In the genomic region with DNA sequence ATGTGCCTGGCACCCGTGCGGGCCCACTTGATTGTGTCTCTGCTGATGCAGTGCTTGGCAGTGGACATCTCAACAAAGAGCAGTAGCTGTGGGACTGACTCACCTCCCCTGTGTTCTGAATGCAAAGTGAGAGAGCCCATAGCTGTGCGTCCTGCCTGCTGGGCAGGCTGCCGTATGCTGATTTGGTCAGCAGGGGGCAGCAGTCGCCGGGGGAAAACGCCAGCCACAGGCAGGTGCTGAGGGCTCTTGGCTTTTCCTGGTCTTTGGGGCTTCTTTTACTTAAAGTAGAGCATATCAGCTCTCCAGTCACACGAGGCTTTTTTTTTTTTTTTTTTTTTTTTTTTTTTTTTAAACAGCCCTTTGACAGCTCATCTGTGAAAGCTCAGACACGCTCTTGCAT, we compare ENCODE assay signal across 9 mouse cellular contexts. TPM values are rescaled to one million over a fixed set of nuclear protein-coding genes. Genes with fewer than 3 reads are reported as not detected.
A peak's percentile ranks its signal among the peaks of the same experiment; 100 is the strongest.
DNase-seq lines count a peak whose midpoint lies in the region; ATAC-seq and TF ChIP-seq lines count a peak whose summit lies in the region.
"Had no signal": no experiment of that assay in that cellular context is flagged by ENCODE, and none has a peak within 500 bp of the region (broad histone marks: within the 10 kb centered on the region; RNA-seq: fewer than 3 reads in every experiment).

No protein-coding gene starts in this region.

- H3K27me3 ChIP-seq in CH12.LX (replicated peaks) = no peaks in the 10 kb centered on the region
- peaks cover 17% of the 10 kb centered on the region for H3K27me3 ChIP-seq in hindbrain, embryonic 10.5 days (ENCODE audit: insufficient read depth, poor library complexity, severe bottlenecking)
- no peaks in the 10 kb centered on the region for H3K27me3 ChIP-seq in midbrain, embryonic 16.5 days (ENCODE audit: control insufficient read depth, insufficient read depth, low read depth, low read length)

- no peak overlapping the region for H3K4me3 ChIP-seq in CH12.LX (replicated peaks in 1 of 3; ENCODE audit: low read depth in 2 of 3, low read length in 2 of 3, poor library complexity in 1 of 3)
- H3K4me3 ChIP-seq in hindbrain, embryonic 10.5 days = no peak overlapping the region
- no peak overlapping the region for H3K4me3 ChIP-seq in midbrain, embryonic 16.5 days (ENCODE audit: low read depth, low read length)

- H3K9ac ChIP-seq in CH12.LX (ENCODE audit: insufficient read depth, low read depth) = no peak overlapping the region
- H3K9ac ChIP-seq in midbrain, embryonic 16.5 days (ENCODE audit: low read depth, low read length) = no peak overlapping the region

- ATAC-seq in midbrain, embryonic 16.5 days = no peak
- no peak for ATAC-seq in erythroid progenitor cell, adult 5-6 weeks (replicated peaks; ENCODE audit: low FRiP score, poor library complexity, severe bottlenecking)

- WGBS in hindbrain, embryonic 10.5 days = 8% methylated on average over 9 of the region's 9 CpGs
- 3% methylated on average over 9 of the region's 9 CpGs for WGBS in midbrain, embryonic 16.5 days

- no peaks in the 10 kb centered on the region for H3K9me3 ChIP-seq in CH12.LX (replicated peaks; ENCODE audit: low read length)
- no peaks in the 10 kb centered on the region for H3K9me3 ChIP-seq in hindbrain, embryonic 10.5 days
- no peaks in the 10 kb centered on the region for H3K9me3 ChIP-seq in midbrain, embryonic 16.5 days (replicated peaks; ENCODE audit: control insufficient read depth, low read length, poor library complexity, severe bottlenecking)

- in situ Hi-C loops in CH12.LX (cut with MboI; ENCODE audit: low pct_ligation_motif_present, low pct_unique_long_range_greater_than_20kb, low sequenced_read_pairs) = loop anchor here (25.0 kb wide), 1 partner anchor 359 kb away; a partner anchor contains a TSS

- dilution Hi-C loops in CH12.LX (cut with MboI; ENCODE audit: extremely low pct_ligation_motif_present, extremely low pct_unique_long_range_greater_than_20kb, low sequenced_read_pairs) = no loop called here

- H3K27ac ChIP-seq in CH12.LX (ENCODE audit: insufficient read depth, low read depth) = peak overlapping the region; percentile 90
- peak overlapping the region; percentile 30; the same call in 1 of the 2 replicates for H3K27ac ChIP-seq in hindbrain, embryonic 10.5 days
- H3K27ac ChIP-seq in midbrain, embryonic 16.5 days (ENCODE audit: low read length) = no peak overlapping the region

- TF ChIP-seq CTCF in CH12.LX (conservative IDR thresholded peaks at IDR 0.05 in 1 of 2, IDR thresholded peaks at IDR 0.05 in 1 of 2; ENCODE audit: low read depth in 2 of 2, low read length in 2 of 2) = peak; percentile 91 to 97

- TF ChIP-seq POLR2A in CH12.LX (IDR thresholded peaks at IDR 0.05; ENCODE audit: low read depth, low read length) = no peak

- peaks cover 27 to 55% of the 10 kb centered on the region in 2 experiments for H3K4me1 ChIP-seq in CH12.LX (ENCODE audit: control insufficient read depth in 1 of 2, insufficient read depth in 2 of 2)
- H3K4me1 ChIP-seq in hindbrain, embryonic 10.5 days (replicated peaks) = peaks cover 49% of the 10 kb centered on the region
- H3K4me1 ChIP-seq in midbrain, embryonic 16.5 days (ENCODE audit: control insufficient read depth, insufficient read depth, low read length) = peaks cover 26% of the 10 kb centered on the region

- no peaks in the 10 kb centered on the region; the same call in 1 of the 2 replicates for H3K79me2 ChIP-seq in CH12.LX (replicated peaks; ENCODE audit: control insufficient read depth, extremely low read depth, insufficient read depth, poor library complexity, severe bottlenecking)

- TF ChIP-seq RAD21 in CH12.LX (IDR thresholded peaks at IDR 0.05; ENCODE audit: low read depth, low read length) = peak; percentile 94

- no peaks in the 10 kb centered on the region for H3K36me3 ChIP-seq in CH12.LX (replicated peaks in 1 of 2; ENCODE audit: control insufficient read depth in 1 of 2, insufficient read depth in 1 of 2, low read length in 1 of 2)
- H3K36me3 ChIP-seq in hindbrain, embryonic 10.5 days = no peaks in the 10 kb centered on the region
- H3K36me3 ChIP-seq in midbrain, embryonic 16.5 days (ENCODE audit: control insufficient read depth, insufficient read depth, low read length) = no peaks in the 10 kb centered on the region

- TF ChIP-seq EP300 in CH12.LX (IDR thresholded peaks at IDR 0.05; ENCODE audit: low read length) = no peak

- DNase-seq in CH12.LX (ENCODE audit: extremely low read depth) = peak; percentile 81
- DNase-seq in adipocyte (ENCODE audit: low spot score) = peak; percentile 71
- DNase-seq in embryo, embryonic 11 days = peak; percentile 75
- peak; percentile 85 for DNase-seq in hindbrain, embryonic 10.5 days (ENCODE audit: low spot score)
- DNase-seq in left cerebral cortex, postnatal 14 days (ENCODE audit: low spot score in 2 of 2) = peak; percentile 84 to 87
- DNase-seq in spleen, adult 12 weeks (ENCODE audit: low spot score) = peak; percentile 53

- peak overlapping the region; percentile 41; the same call in 1 of the 2 replicates for H3K4me2 ChIP-seq in CH12.LX (ENCODE audit: insufficient read depth, low read depth, poor library complexity, severe bottlenecking)
- 0 out of 2 replicates have a peak overlapping the region, but pooled peaks have one; percentile 23 for H3K4me2 ChIP-seq in midbrain, embryonic 16.5 days (ENCODE audit: low read length)

- intact Hi-C loops in left cerebral cortex, postnatal 14 days (cut with DNase I) = loop anchor here (2.0 to 5.0 kb wide), 2 partner anchors 60 to 244 kb away; no protein-coding TSS in a partner anchor

TF ChIP-seq in CH12.LX, 34 proteins besides CTCF, POLR2A, EP300 and RAD21 (continues in another document):
- no peak for TF ChIP-seq JUN (IDR thresholded peaks at IDR 0.05; ENCODE audit: insufficient read depth, low read depth, low read length)
- peak; percentile 77; the same call in 1 of the 2 replicates for TF ChIP-seq TCF12 (IDR thresholded peaks at IDR 0.05; ENCODE audit: low read depth, low read length)
- no peak for TF ChIP-seq POLR2AphosphoS2 (IDR thresholded peaks at IDR 0.05; ENCODE audit: low read depth, low read length)
- TF ChIP-seq ELF1 (IDR thresholded peaks at IDR 0.05; ENCODE audit: low read depth, low read length) = peak; percentile 60
- 0 out of 2 replicates have a peak, but pooled peaks have one; percentile 15 for TF ChIP-seq MAFK (IDR thresholded peaks at IDR 0.05; ENCODE audit: insufficient replicate concordance, low read length)
- peak; percentile 80; the same call in 1 of the 2 replicates for TF ChIP-seq CHD1 (IDR thresholded peaks at IDR 0.05; ENCODE audit: low read depth, low read length)
- peak; percentile 68; the same call in 1 of the 2 replicates for TF ChIP-seq MXI1 (IDR thresholded peaks at IDR 0.05; ENCODE audit: low read depth, low read length)
- TF ChIP-seq JUND (conservative IDR thresholded peaks at IDR 0.05; ENCODE audit: low read depth, low read length) = no peak
- peak; percentile 57 for TF ChIP-seq NELFE (IDR thresholded peaks at IDR 0.05; ENCODE audit: low read depth, low read length)
- no peak for TF ChIP-seq NRF1 (IDR thresholded peaks at IDR 0.05; ENCODE audit: low read depth, low read length)
- TF ChIP-seq USF1 (IDR thresholded peaks at IDR 0.05; ENCODE audit: low read depth, low read length) = no peak
- peak; percentile 87 for TF ChIP-seq SMC3 (IDR thresholded peaks at IDR 0.05; ENCODE audit: low read depth, low read length)
- no peak for TF ChIP-seq E2F4 (IDR thresholded peaks at IDR 0.05; ENCODE audit: insufficient replicate concordance, low read depth, low read length)
- TF ChIP-seq MEF2A (IDR thresholded peaks at IDR 0.05; ENCODE audit: borderline replicate concordance, low read depth, low read length) = 0 out of 2 replicates have a peak, but pooled peaks have one; percentile 48
- TF ChIP-seq KAT2A (IDR thresholded peaks at IDR 0.05; ENCODE audit: insufficient replicate concordance, low read length) = 0 out of 2 replicates have a peak, but pooled peaks have one; percentile 31
- no peak for TF ChIP-seq CHD2 (IDR thresholded peaks at IDR 0.05; ENCODE audit: low read length)
- no peak for TF ChIP-seq GABPA (IDR thresholded peaks at IDR 0.05; ENCODE audit: insufficient replicate concordance, low read depth, low read length)
- peak; percentile 76; the same call in 1 of the 2 replicates for TF ChIP-seq MYC (IDR thresholded peaks at IDR 0.05; ENCODE audit: low read depth, low read length)
- peak; percentile 47; the same call in 1 of the 2 replicates for TF ChIP-seq IRF4 (IDR thresholded peaks at IDR 0.05; ENCODE audit: low read depth, low read length)
- peak; percentile 50; the same call in 1 of the 2 replicates for TF ChIP-seq MAX (IDR thresholded peaks at IDR 0.05; ENCODE audit: low read length)

RNA-seq across cellular contexts. Expression of a gene that starts 4.5 kb away (rescaled TPM):
- total RNA-seq in CH12.LX (2012; rRNA removed) = 72.1 and 84.9 TPM in 2 replicates
- total RNA-seq in CH12.LX (2014; rRNA removed) = 67.1 and 84.1 TPM in 2 replicates
- polyA plus RNA-seq in CH12.LX (2012; ENCODE audit: insufficient read length, low read depth) = 82.1 and 87.2 TPM in 2 replicates
- polyA plus RNA-seq in hindbrain, embryonic 10.5 days (2016; fragmentation: Nextera tagmentation; extraction: Ambion mirVana) = 156 and 171 TPM in 2 replicates
- 10 to 100 TPM; 35.4 to 42.3 TPM for total RNA-seq in left cerebral cortex, postnatal 14 days (2021)
- polyA plus RNA-seq in midbrain, embryonic 16.5 days (2015; fragmentation: Nextera tagmentation; extraction: Ambion mirVana) = 90.0 and 104 TPM in 2 replicates
- 19.7 and 41.4 TPM in 2 replicates for total RNA-seq in erythroid progenitor cell, adult 5-6 weeks (2015; ENCODE audit: low replicate concordance)
- 2.5 and 6.4 TPM in 2 replicates for total RNA-seq in erythroid progenitor cell, adult 5-6 weeks (2017; ENCODE audit: low replicate concordance)

RNA-seq across cellular contexts. Expression of a gene that starts 27.8 kb away (rescaled TPM):
- 11.8 and 12.8 TPM in 2 replicates for total RNA-seq in CH12.LX (2012; rRNA removed)
- total RNA-seq in CH12.LX (2014; rRNA removed) = 10.0 and 11.4 TPM in 2 replicates
- polyA plus RNA-seq in CH12.LX (2012; ENCODE audit: insufficient read length, low read depth) = 16.4 and 21.0 TPM in 2 replicates
- polyA plus RNA-seq in hindbrain, embryonic 10.5 days (2016; fragmentation: Nextera tagmentation; extraction: Ambion mirVana) = 0.39 and 0.52 TPM in 2 replicates
- total RNA-seq in left cerebral cortex, postnatal 14 days (2021) = 10 to 100 TPM; 39.1 to 46.5 TPM
- polyA plus RNA-seq in midbrain, embryonic 16.5 days (2015; fragmentation: Nextera tagmentation; extraction: Ambion mirVana) = 1.3 and 1.8 TPM in 2 replicates
- not detected in 2 replicates for total RNA-seq in erythroid progenitor cell, adult 5-6 weeks (2015; ENCODE audit: low replicate concordance)
- total RNA-seq in erythroid progenitor cell, adult 5-6 weeks (2017; ENCODE audit: low replicate concordance) = not detected in 2 replicates
- total RNA-seq: hematopoietic stem cell, adult 5-6 weeks had no signal

RNA-seq across cellular contexts. Expression of a gene that starts 58.6 kb away (rescaled TPM):
- total RNA-seq in CH12.LX (2012; rRNA removed) = not detected in 2 replicates
- total RNA-seq in CH12.LX (2014; rRNA removed) = not detected in 2 replicates
- not detected in 2 replicates for polyA plus RNA-seq in CH12.LX (2012; ENCODE audit: insufficient read length, low read depth)
- 0.24 and 0.92 TPM in 2 replicates for polyA plus RNA-seq in hindbrain, embryonic 10.5 days (2016; fragmentation: Nextera tagmentation; extraction: Ambion mirVana)
- total RNA-seq in left cerebral cortex, postnatal 14 days (2021) = 10 to 100 TPM; 60.5 to 68.7 TPM
- polyA plus RNA-seq in midbrain, embryonic 16.5 days (2015; fragmentation: Nextera tagmentation; extraction: Ambion mirVana) = 13.4 and 13.6 TPM in 2 replicates
- not detected in 2 replicates for total RNA-seq in erythroid progenitor cell, adult 5-6 weeks (2015; ENCODE audit: low replicate concordance)
- not detected in 2 replicates for total RNA-seq in erythroid progenitor cell, adult 5-6 weeks (2017; ENCODE audit: low replicate concordance)
- total RNA-seq: hematopoietic stem cell, adult 5-6 weeks had no signal

Comparison
In these comparisons a context has a peak if more than half of its experiments do, and no peak if none do; other contexts are left out.
1. RNA of a gene that starts 27.8 kb away (total RNA-seq): 39.1 to 46.5 TPM in left cerebral cortex, postnatal 14 days and 10.0 to 12.8 TPM in CH12.LX; not detected in erythroid progenitor cell, adult 5-6 weeks; every median in the first group is over 10 times any median in the second.
2. RNA of a gene that starts 58.6 kb away (total RNA-seq): 60.5 to 68.7 TPM in left cerebral cortex, postnatal 14 days; not detected in CH12.LX and not detected in erythroid progenitor cell, adult 5-6 weeks; every median in the first group is over 10 times any median in the second.
3. Peak in every context shown above with its lines, with median percentiles within 50 percentile points of each other: DNase-seq.